Mouse (Mus musculus) kidney, adult 2 months (tissue): Measurements from ENCODE around the gene Galnt14. TPM values are rescaled to one million over a fixed set of nuclear protein-coding genes. Genes with fewer than 3 reads are reported as not detected.

Source experiments
- DNase-seq: peaks from one replicate; pipeline ENCODE4 v3.0.0; 2021
- H3K27ac ChIP-seq: fragments of 200-500 bp; 2 replicates; pipeline ENCODE4 v1.5.1; 2012; ENCODE audit warnings: low read depth, low read length, control low read depth, inconsistent platforms; ENCODE audit not compliant: insufficient read depth
- H3K27me3 ChIP-seq: fragments of 200-500 bp; replicated peaks from 2 replicates; pipeline ENCODE4 v1.6.1; 2012; ENCODE audit warnings: mild to moderate bottlenecking, moderate library complexity, low read length, inconsistent platforms; ENCODE audit not compliant: control insufficient read depth, insufficient read depth
- H3K36me3 ChIP-seq: fragments of 200-500 bp; 2 replicates; pipeline ENCODE4 v1.6.1; 2012; ENCODE audit warnings: mild to moderate bottlenecking, moderate library complexity, low read length, inconsistent platforms; ENCODE audit not compliant: control insufficient read depth, insufficient read depth
- H3K4me1 ChIP-seq: fragments of 200-500 bp; 2 replicates; pipeline ENCODE4 v1.6.1; 2011; ENCODE audit warnings: low read length; ENCODE audit not compliant: control insufficient read depth, insufficient read depth
- H3K4me3 ChIP-seq: fragments of 200-500 bp; 2 replicates; pipeline ENCODE4 v1.5.1; 2011; ENCODE audit warnings: mild to moderate bottlenecking, low read depth, low read length, control low read depth; ENCODE audit not compliant: insufficient read depth
- CTCF ChIP-seq: fragments of 200-500 bp; conservative IDR thresholded peaks from 2 replicates; pipeline ENCODE4 v1.5.1; 2011; ENCODE audit warnings: low read depth, mild to moderate bottlenecking, control low read depth, low read length, moderate library complexity, mixed read lengths; ENCODE audit not compliant: insufficient read depth, insufficient read length
- POLR2A ChIP-seq: fragments of 200-500 bp; IDR thresholded peaks from one replicate; pipeline ENCODE4 v1.6.1; 2011; ENCODE audit warnings: low read depth, low read length, control low read depth
- polyA plus RNA-seq: library from polyadenylated mRNA; depleted of rRNA; stranded (reverse); fragments of >200 nt; gene quantifications from 2 replicates; pipeline ENCODE4 v1.2.3, GENCODE M21; 2012; rRNA removed

The Galnt14 gene
- polyA plus RNA-seq, 1 experiment = 43.7 TPM

DNA sequence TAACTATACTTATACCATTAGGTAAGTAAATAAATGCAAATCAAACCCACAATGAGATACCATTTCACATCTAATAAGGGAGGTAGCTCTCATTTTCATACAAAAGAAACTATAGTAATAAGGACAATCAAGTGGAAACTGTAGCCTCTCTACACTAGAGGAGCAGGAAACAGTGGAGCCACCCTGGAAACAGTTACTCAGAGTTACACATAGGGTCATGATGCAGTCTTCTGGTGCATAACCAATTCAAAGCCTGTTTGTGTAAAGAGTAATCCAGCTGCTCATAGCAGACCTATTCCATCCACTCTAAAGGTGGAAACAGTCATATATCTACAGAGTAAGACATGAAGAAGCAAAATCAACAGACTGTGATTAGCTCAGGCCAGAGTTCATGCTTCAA lies 261.1 kb downstream of the Galnt14 start:
- no peak overlapping the region for H3K4me3 ChIP-seq
- TF ChIP-seq POLR2A = no peak
- no peak for TF ChIP-seq CTCF
- DNase-seq = no peak
- no peaks in the 10 kb centered on the region for H3K27me3 ChIP-seq
- H3K4me1 ChIP-seq = no peaks in the 10 kb centered on the region
- H3K36me3 ChIP-seq = no peaks in the 10 kb centered on the region
- H3K27ac ChIP-seq = no peak overlapping the region

Other genes with a start within 250 kb of the Galnt14 start
- gene Ehd3, start 93.7 kb upstream of the Galnt14 start, polyA plus RNA-seq = 39.0 and 42.9 TPM in 2 replicates
- gene Xdh, start 239.7 kb upstream of the Galnt14 start, polyA plus RNA-seq = 19.2 and 23.4 TPM in 2 replicates